Mouse (Mus musculus) midbrain, postnatal 0 days (tissue): Measurements from ENCODE around the gene Apoc2. TPM values are rescaled to one million over a fixed set of nuclear protein-coding genes. Genes with fewer than 3 reads are reported as not detected.

Source experiments
- ATAC-seq: fragments of 200-750 bp; cut with Nextera tagmentation; 2 replicates; pipeline ENCODE4 v1.8.0; 2017; ENCODE audit warnings: moderate number of reproducible peaks, mild to moderate bottlenecking, moderate TSS enrichment, moderate library complexity; ENCODE audit not compliant: low FRiP score
- DNase-seq: peaks from one replicate; pipeline ENCODE4 v3.0.0-alpha.2; 2015; ENCODE audit warnings: low spot score
- H3K27ac ChIP-seq: fragments of 300-500 bp; sonication (generic); 2 replicates; pipeline ENCODE4 v1.5.1; 2014; ENCODE audit warnings: low read depth, mild to moderate bottlenecking, low read length, mixed read lengths
- H3K27me3 ChIP-seq: fragments of 300-500 bp; sonication (generic); 2 replicates; pipeline ENCODE4 v1.6.1; 2014; ENCODE audit warnings: low read length, control low read depth, mixed read lengths; ENCODE audit not compliant: insufficient read depth
- H3K36me3 ChIP-seq: fragments of 300-500 bp; sonication (generic); 2 replicates; pipeline ENCODE4 v1.6.1; 2014; ENCODE audit warnings: low read length, control low read depth, mixed read lengths; ENCODE audit not compliant: insufficient read depth
- H3K4me1 ChIP-seq: fragments of 300-500 bp; sonication (generic); 2 replicates; pipeline ENCODE4 v1.6.1; 2014; ENCODE audit warnings: mild to moderate bottlenecking, control low read depth, antibody characterized with exemption, low read length, mixed read lengths; ENCODE audit not compliant: insufficient read depth
- H3K4me2 ChIP-seq: fragments of 300-500 bp; sonication (generic); 2 replicates; pipeline ENCODE4 v1.6.1; 2014; ENCODE audit warnings: low read depth, mild to moderate bottlenecking, low read length, mixed read lengths; ENCODE audit not compliant: poor library complexity, severe bottlenecking
- H3K4me3 ChIP-seq: fragments of 300-500 bp; sonication (generic); 2 replicates; pipeline ENCODE4 v1.5.1; 2014; ENCODE audit warnings: low read depth, mild to moderate bottlenecking, low read length, moderate library complexity
- H3K9ac ChIP-seq: fragments of 300-500 bp; sonication (generic); replicated peaks from 2 replicates; pipeline ENCODE4 v1.6.1; 2014; ENCODE audit warnings: mild to moderate bottlenecking, low read length, moderate library complexity, mixed read lengths; ENCODE audit not compliant: poor library complexity, severe bottlenecking
- H3K9me3 ChIP-seq: fragments of 300-500 bp; sonication (generic); 2 replicates; pipeline ENCODE4 v1.6.1; 2016; ENCODE audit warnings: low read length, control low read depth
- CTCF ChIP-seq: IDR thresholded peaks from 2 replicates; pipeline ENCODE4 v1.5.1; 2016; ENCODE audit warnings: antibody characterized with exemption, mild to moderate bottlenecking
- WGBS: fragments of 180-500 bp; shearing (Covaris S2); extraction: QIAGEN DNeasy Blood & Tissue Kit; methylation state at CpG from one replicate; pipeline ENCODE4 v1.1.7; 2014; 5-methylcytosine and 5-hydroxymethylcytosine counted together
- polyA plus RNA-seq: library from polyadenylated mRNA; unstranded; fragments of >200 nt; fragmentation: Nextera tagmentation; extraction: Ambion mirVana; gene quantifications from 2 replicates; pipeline ENCODE4 v1.2.1, GENCODE M21; 2015
- total RNA-seq: library from RNA; depleted of rRNA; stranded (reverse); fragments of >200 nt; gene quantifications from 2 replicates; pipeline ENCODE4 v1.2.3, GENCODE M21; 2014

Gene Apoc2
- total and polyA plus RNA-seq, 2 experiments from 2014 or later: 0.30 TPM; not detected in 1

GRCm38 (mm10) chr7:19686521-19686920 lies 8.8 kb upstream of the Apoc2 start:
- Histone ChIP-seq H3K4me3 (no peak overlapping the region), H3K9me3 (no peaks in the 10 kb centered on the region), H3K4me2 (no peak overlapping the region), H3K27me3 (no peaks in the 10 kb centered on the region), H3K27ac (no peak overlapping the region), H3K4me1 (no peaks in the 10 kb centered on the region), H3K9ac (no peak overlapping the region), H3K36me3 (no peaks in the 10 kb centered on the region)
- no peak for TF ChIP-seq CTCF
- 88% methylated on average over 6 of the region's 6 CpGs for WGBS
- DNase-seq: no peak
- no peak for ATAC-seq

GRCm38 (mm10) chr7:19685374-19685773 lies 7.6 kb upstream of the Apoc2 start:
- WGBS: 61% methylated on average over 4 of the region's 4 CpGs
- Histone ChIP-seq H3K4me3 (no peak overlapping the region), H3K27ac (no peak overlapping the region), H3K27me3 (no peaks in the 10 kb centered on the region), H3K9ac (no peak overlapping the region), H3K4me1 (no peaks in the 10 kb centered on the region), H3K4me2 (no peak overlapping the region), H3K9me3 (no peaks in the 10 kb centered on the region), H3K36me3 (no peaks in the 10 kb centered on the region)
- no peak for TF ChIP-seq CTCF
- DNase-seq (no peak), ATAC-seq (no peak)

DNA sequence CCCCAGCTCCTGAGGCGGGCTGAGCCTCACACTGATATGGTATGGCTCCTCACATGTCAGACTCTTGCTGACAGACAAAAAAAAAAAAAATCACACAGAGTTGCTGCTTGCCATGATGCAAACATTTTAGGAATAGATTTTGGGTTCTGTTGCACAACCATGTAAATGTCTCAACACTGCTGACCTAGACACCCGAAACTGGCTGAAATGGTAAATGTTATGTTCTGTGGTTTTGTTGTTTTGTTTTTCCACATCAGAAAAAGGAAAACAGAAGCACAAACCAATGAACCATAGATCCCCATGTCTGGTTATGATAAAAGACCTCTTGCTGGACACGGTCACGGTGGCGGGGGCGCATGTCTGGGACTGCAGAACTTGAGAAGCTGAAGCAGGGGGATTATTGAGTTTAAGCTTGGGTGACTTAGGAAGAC lies 6.0 kb upstream of the Apoc2 start:
- 88% methylated on average over 6 of the region's 6 CpGs for WGBS
- H3K4me3 ChIP-seq: no peak overlapping the region
- no peaks in the 10 kb centered on the region for H3K9me3 ChIP-seq
- H3K36me3 ChIP-seq: no peaks in the 10 kb centered on the region
- no peaks in the 10 kb centered on the region for H3K4me1 ChIP-seq
- H3K9ac ChIP-seq: no peak overlapping the region
- TF ChIP-seq CTCF: no peak
- no peak for DNase-seq
- H3K4me2 ChIP-seq: no peak overlapping the region
- H3K27ac ChIP-seq: no peak overlapping the region
- no peak for ATAC-seq
- H3K27me3 ChIP-seq: no peaks in the 10 kb centered on the region

DNA sequence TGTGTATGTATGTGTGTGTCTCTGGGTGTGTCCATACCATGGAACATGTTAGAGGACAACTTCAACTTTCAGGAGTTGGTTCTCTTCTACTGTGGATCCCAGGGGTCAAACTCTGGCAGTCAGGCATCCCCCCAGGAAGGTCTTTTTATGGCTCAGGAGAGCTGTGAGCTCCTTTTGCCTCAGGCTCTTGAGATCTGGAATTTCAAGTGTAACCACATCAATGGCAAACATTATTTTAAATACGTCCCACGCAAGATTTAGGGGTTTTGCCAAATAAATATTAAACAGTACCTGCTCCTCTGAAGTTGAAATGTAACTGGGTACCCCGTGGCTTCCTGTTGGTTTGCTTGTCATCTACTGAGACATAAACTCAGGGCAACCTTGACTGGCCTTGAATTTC lies 5.2 kb upstream of the Apoc2 start:
- no peaks in the 10 kb centered on the region for H3K9me3 ChIP-seq
- no peak for TF ChIP-seq CTCF
- no peak overlapping the region for H3K4me3 ChIP-seq
- no peaks in the 10 kb centered on the region for H3K36me3 ChIP-seq
- no peaks in the 10 kb centered on the region for H3K4me1 ChIP-seq
- WGBS: 72% methylated on average over 3 of the region's 3 CpGs
- DNase-seq: no peak
- no peak overlapping the region for H3K27ac ChIP-seq
- H3K4me2 ChIP-seq: no peak overlapping the region
- H3K9ac ChIP-seq: no peak overlapping the region
- no peaks in the 10 kb centered on the region for H3K27me3 ChIP-seq
- ATAC-seq: no peak

GRCm38 (mm10) chr7:19681202-19681694 lies 3.5 kb upstream of the Apoc2 start, which contains the start of the genes Gm44805 and Apoc4:
TSS of gene Gm44805 (minus strand) at chr7:19681423.
TSS of gene Apoc4 (minus strand) at chr7:19681479.
- no peak for TF ChIP-seq CTCF
- Histone ChIP-seq H3K9ac (no peak within 1 kb of the TSS), H3K27me3 (no peaks in the 10 kb centered on the region), H3K4me2 (no peak within 1 kb of the TSS), H3K36me3 (no peaks in the 10 kb centered on the region), H3K27ac (no peak within 1 kb of the TSS), H3K9me3 (no peaks in the 10 kb centered on the region), H3K4me1 (no peaks in the 10 kb centered on the region), H3K4me3 (no peak within 1 kb of the TSS)
- DNase-seq (no peak), ATAC-seq (no peak)
- 56% methylated on average over 8 of the region's 8 CpGs for WGBS

GRCm38 (mm10) chr7:19680702-19681101 lies 3.0 kb upstream of the Apoc2 start:
- H3K27me3 ChIP-seq: no peaks in the 10 kb centered on the region
- no peaks in the 10 kb centered on the region for H3K4me1 ChIP-seq
- no peak overlapping the region for H3K9ac ChIP-seq
- no peak overlapping the region for H3K4me3 ChIP-seq
- TF ChIP-seq CTCF: no peak
- ATAC-seq: no peak
- no peak for DNase-seq
- no peaks in the 10 kb centered on the region for H3K9me3 ChIP-seq
- no peak overlapping the region for H3K27ac ChIP-seq
- H3K36me3 ChIP-seq: no peaks in the 10 kb centered on the region
- 93% methylated on average over 2 of the region's 2 CpGs for WGBS
- H3K4me2 ChIP-seq: no peak overlapping the region
